Mouse (Mus musculus): ENCODE results near the gene Pigq.

DNA sequence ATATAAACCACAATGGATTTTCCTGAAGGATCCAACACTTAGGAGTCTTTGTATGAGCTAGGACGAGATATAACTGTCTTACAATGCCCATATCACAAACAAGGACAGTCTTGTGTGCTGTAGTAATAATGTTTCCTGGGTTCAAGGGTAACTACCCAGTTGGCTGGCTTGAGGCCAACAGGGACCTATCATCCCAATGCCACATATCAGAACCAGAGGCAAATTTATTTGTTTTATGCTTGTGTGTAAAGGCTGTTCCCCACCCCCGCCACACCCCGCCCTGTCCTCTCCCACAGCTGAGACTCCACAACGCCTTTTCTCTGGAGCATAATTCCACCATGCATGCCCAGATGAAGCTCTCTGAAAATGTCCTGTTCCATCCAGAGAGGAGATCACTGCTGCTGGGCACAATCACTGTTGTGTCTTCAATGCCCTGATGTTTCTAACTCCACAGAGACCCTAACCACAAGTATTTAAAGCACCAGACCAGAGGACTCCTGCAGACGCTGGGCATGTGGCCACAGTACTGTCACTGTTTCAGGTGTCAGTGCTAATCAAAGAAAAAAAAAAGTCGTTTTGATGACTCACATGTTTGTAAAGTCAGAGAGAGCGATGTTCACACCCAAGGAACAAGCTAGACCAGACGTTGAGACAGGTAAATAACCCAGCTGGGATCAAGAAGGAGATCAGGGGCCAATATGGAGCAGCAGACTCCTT is 27.6 kb downstream of the Pigq start:
- no peak for TF ChIP-seq CTCF (IDR thresholded peaks at IDR 0.05; ENCODE audit: insufficient read depth, low read depth, low read length)
- no peak for TF ChIP-seq POLR2A (IDR thresholded peaks at IDR 0.05; ENCODE audit: insufficient read depth, low read depth, low read length)
